Mouse (Mus musculus): Measurements from ENCODE around the gene Krtap22-2. TPM values are rescaled to one million over a fixed set of nuclear protein-coding genes. Genes with fewer than 3 reads are reported as not detected.

Gene Krtap22-2
- not detected for polyA plus RNA-seq (2014; fragmentation: Illumina TruSeq; extraction: RNeasy Lipid Tissue Mini Kit (QIAGEN cat#74804); ENCODE audit: insufficient read depth, low read depth, low replicate concordance)

DNA sequence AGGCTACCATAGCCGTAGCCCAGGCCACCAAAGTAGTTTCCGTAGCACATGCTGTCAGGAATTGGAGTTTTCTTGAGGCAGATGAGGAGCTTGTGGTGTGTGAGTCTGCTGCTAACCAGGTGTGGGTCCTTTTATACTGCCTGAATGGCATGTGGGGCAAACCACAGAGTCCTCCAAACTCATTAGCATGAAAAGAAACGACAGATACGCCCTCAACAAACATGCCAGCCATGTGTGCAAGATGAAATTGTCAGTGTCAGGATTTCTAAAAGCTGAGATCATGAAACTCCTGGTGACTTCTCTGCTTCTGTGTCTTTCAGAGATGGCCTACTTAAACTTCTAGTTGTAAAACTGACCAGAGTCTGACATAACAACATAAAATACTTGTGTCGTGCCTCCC, at the start of gene Krtap22-2:
Gene Krtap22-2, minus strand, starts transcription at position 101 of the 400 bp plus-strand sequence.

DNA sequence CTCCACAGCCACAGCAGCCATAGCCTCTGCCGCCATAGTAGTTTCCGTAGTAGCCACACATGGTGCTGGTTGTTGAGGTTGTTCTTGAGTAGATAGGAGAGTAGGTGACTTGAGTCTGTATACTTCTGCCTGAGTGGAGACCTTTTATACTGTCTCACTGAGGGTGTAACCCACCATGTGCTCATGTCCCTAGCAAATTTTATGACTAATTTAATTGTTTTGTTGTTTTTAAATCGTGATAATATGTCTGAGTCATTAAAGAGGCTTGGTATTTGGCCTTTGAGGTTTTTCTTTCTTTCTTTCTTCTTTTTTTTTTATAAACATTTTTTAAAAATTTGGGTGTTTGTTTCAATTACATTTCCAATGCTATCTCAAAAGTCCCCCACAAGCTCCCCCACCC, 37.2 kb upstream of the Krtap22-2 start, which contains the start of gene Krtap6-5:
Gene Krtap6-5, minus strand, starts transcription at position 101 of the 400 bp plus-strand sequence.

DNA sequence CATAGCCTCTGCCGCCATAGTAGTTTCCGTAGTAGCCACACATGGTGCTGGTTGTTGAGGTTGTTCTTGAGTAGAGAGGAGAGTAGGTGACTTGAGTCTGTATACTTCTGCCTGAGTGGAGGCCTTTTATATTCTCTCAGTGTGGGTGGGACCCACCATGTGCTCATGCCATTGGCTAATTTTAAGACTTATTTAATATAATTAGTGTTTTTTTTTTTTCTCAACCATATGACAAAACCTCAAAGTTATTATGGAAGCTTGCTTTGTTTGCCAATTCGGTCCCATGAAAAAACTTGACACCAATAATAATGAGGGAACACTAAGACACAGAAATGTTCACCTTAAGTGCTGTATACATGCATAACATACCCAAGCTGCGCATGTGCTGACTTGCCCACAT, 30.8 kb upstream of the Krtap22-2 start, which contains the start of gene Gm10228:
Gene Gm10228, minus strand, starts transcription at position 101 of the 400 bp plus-strand sequence.

DNA sequence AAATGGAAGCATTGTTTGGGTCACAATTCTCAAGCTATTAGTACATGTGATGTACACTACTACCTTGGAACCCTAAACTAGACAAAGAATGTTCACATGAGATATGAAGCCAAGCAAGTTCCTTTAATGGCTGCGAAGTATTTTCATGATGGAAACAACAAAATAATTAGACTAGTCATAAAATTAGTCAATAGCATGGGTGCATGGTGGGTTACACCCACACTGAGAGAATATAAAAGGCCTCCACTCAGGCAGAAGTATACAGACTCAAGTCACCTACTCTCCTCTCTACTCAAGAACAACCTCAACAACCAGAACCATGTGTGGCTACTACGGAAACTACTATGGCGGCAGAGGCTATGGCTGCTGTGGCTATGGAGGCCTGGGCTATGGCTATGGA, 20.8 kb upstream of the Krtap22-2 start, which contains the start of gene Krtap6-1:
Gene Krtap6-1, plus strand, starts transcription at position 301 of the 400 bp plus-strand sequence.

DNA sequence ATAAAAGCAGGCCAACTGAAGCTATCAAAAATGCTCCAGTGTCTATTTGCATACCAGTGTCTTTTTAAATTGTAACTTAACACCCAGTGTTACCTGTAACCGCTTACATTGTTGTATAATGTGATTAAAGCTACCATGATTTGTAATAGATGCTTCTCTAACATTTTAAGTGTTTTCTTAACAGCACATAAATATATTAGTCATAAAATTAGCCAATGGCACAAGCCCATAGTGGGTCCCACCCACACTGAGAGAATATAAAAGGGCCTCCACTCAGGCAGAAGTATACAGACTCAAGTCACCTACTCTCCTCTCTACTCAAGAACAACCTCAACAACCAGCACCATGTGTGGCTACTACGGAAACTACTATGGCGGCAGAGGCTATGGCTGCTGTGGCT, 4.4 kb upstream of the Krtap22-2 start, which contains the start of gene Gm10229:
Gene Gm10229, plus strand, starts transcription at position 301 of the 400 bp plus-strand sequence.

DNA sequence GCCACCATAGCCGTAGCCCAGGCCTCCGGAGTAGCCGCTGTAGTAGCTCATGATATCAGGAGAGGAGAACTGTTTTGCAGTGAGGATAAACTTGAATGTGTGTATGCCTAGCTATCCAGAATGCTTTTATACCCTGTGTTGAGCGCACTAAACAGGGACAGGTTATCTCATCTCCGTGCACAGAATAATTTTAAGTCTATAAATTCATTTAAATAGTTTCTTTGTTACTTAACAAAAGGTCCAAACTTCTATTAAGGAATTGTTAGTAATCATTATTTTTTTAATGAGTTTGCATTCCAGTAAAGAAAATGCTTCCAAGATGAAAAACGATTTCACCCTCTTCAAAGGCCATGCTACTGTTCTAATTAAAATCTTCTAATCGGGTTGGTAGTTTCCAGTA, 47.8 kb downstream of the Krtap22-2 start, which contains the start of gene Krtap16-3:
Gene Krtap16-3, minus strand, starts transcription at position 101 of the 400 bp plus-strand sequence.

Other genes starting within 250 kb of the Krtap22-2 start
- gene 2310057N15Rik, start 236.6 kb downstream of the Krtap22-2 start, polyA plus RNA-seq (2014; fragmentation: Illumina TruSeq; extraction: RNeasy Lipid Tissue Mini Kit (QIAGEN cat#74804); ENCODE audit: insufficient read depth, low read depth, low replicate concordance) = not detected
- gene Gm5965, start 232.9 kb downstream of the Krtap22-2 start, polyA plus RNA-seq (2014; fragmentation: Illumina TruSeq; extraction: RNeasy Lipid Tissue Mini Kit (QIAGEN cat#74804); ENCODE audit: insufficient read depth, low read depth, low replicate concordance) = not detected
- not detected for gene Gm20741, start 198.5 kb downstream of the Krtap22-2 start, polyA plus RNA-seq (2014; fragmentation: Illumina TruSeq; extraction: RNeasy Lipid Tissue Mini Kit (QIAGEN cat#74804); ENCODE audit: insufficient read depth, low read depth, low replicate concordance)
- not detected for gene Krtap15, start 190.5 kb downstream of the Krtap22-2 start, polyA plus RNA-seq (2014; fragmentation: Illumina TruSeq; extraction: RNeasy Lipid Tissue Mini Kit (QIAGEN cat#74804); ENCODE audit: insufficient read depth, low read depth, low replicate concordance)
- not detected for gene Krtap14, start 184.6 kb downstream of the Krtap22-2 start, polyA plus RNA-seq (2014; fragmentation: Illumina TruSeq; extraction: RNeasy Lipid Tissue Mini Kit (QIAGEN cat#74804); ENCODE audit: insufficient read depth, low read depth, low replicate concordance)
- gene Krtap19-1, start 141.3 kb downstream of the Krtap22-2 start, polyA plus RNA-seq (2014; fragmentation: Illumina TruSeq; extraction: RNeasy Lipid Tissue Mini Kit (QIAGEN cat#74804); ENCODE audit: insufficient read depth, low read depth, low replicate concordance) = not detected
- gene Krtap19-2, start 136.5 kb downstream of the Krtap22-2 start, polyA plus RNA-seq (2014; fragmentation: Illumina TruSeq; extraction: RNeasy Lipid Tissue Mini Kit (QIAGEN cat#74804); ENCODE audit: insufficient read depth, low read depth, low replicate concordance) = not detected
- gene Krtap19-3, start 132.7 kb downstream of the Krtap22-2 start, polyA plus RNA-seq (2014; fragmentation: Illumina TruSeq; extraction: RNeasy Lipid Tissue Mini Kit (QIAGEN cat#74804); ENCODE audit: insufficient read depth, low read depth, low replicate concordance) = not detected
- gene Krtap19-4, start 125.7 kb downstream of the Krtap22-2 start, polyA plus RNA-seq (2014; fragmentation: Illumina TruSeq; extraction: RNeasy Lipid Tissue Mini Kit (QIAGEN cat#74804); ENCODE audit: insufficient read depth, low read depth, low replicate concordance) = not detected
- not detected for gene Krtap19-5, start 114.3 kb downstream of the Krtap22-2 start, polyA plus RNA-seq (2014; fragmentation: Illumina TruSeq; extraction: RNeasy Lipid Tissue Mini Kit (QIAGEN cat#74804); ENCODE audit: insufficient read depth, low read depth, low replicate concordance)
- gene Krtap19-9b, start 78.5 kb downstream of the Krtap22-2 start, polyA plus RNA-seq (2014; fragmentation: Illumina TruSeq; extraction: RNeasy Lipid Tissue Mini Kit (QIAGEN cat#74804); ENCODE audit: insufficient read depth, low read depth, low replicate concordance) = not detected
- not detected for gene Krtap16-3, start 47.9 kb downstream of the Krtap22-2 start, polyA plus RNA-seq (2014; fragmentation: Illumina TruSeq; extraction: RNeasy Lipid Tissue Mini Kit (QIAGEN cat#74804); ENCODE audit: insufficient read depth, low read depth, low replicate concordance)
- not detected for gene Gm10229, start 4.5 kb upstream of the Krtap22-2 start, polyA plus RNA-seq (2014; fragmentation: Illumina TruSeq; extraction: RNeasy Lipid Tissue Mini Kit (QIAGEN cat#74804); ENCODE audit: insufficient read depth, low read depth, low replicate concordance)
- not detected for gene Krtap6-1, start 20.9 kb upstream of the Krtap22-2 start, polyA plus RNA-seq (2014; fragmentation: Illumina TruSeq; extraction: RNeasy Lipid Tissue Mini Kit (QIAGEN cat#74804); ENCODE audit: insufficient read depth, low read depth, low replicate concordance)
- gene Gm10228, start 30.7 kb upstream of the Krtap22-2 start, polyA plus RNA-seq (2014; fragmentation: Illumina TruSeq; extraction: RNeasy Lipid Tissue Mini Kit (QIAGEN cat#74804); ENCODE audit: insufficient read depth, low read depth, low replicate concordance) = not detected
- gene Krtap6-5, start 37.1 kb upstream of the Krtap22-2 start, polyA plus RNA-seq (2014; fragmentation: Illumina TruSeq; extraction: RNeasy Lipid Tissue Mini Kit (QIAGEN cat#74804); ENCODE audit: insufficient read depth, low read depth, low replicate concordance) = not detected
- not detected for gene 1110025L11Rik, start 53.2 kb upstream of the Krtap22-2 start, polyA plus RNA-seq (2014; fragmentation: Illumina TruSeq; extraction: RNeasy Lipid Tissue Mini Kit (QIAGEN cat#74804); ENCODE audit: insufficient read depth, low read depth, low replicate concordance)
- not detected for gene Krtap6-3, start 73.3 kb upstream of the Krtap22-2 start, polyA plus RNA-seq (2014; fragmentation: Illumina TruSeq; extraction: RNeasy Lipid Tissue Mini Kit (QIAGEN cat#74804); ENCODE audit: insufficient read depth, low read depth, low replicate concordance)
- not detected for gene Gm6358, start 130.1 kb upstream of the Krtap22-2 start, polyA plus RNA-seq (2014; fragmentation: Illumina TruSeq; extraction: RNeasy Lipid Tissue Mini Kit (QIAGEN cat#74804); ENCODE audit: insufficient read depth, low read depth, low replicate concordance)
- gene Gm10061, start 140.3 kb upstream of the Krtap22-2 start, polyA plus RNA-seq (2014; fragmentation: Illumina TruSeq; extraction: RNeasy Lipid Tissue Mini Kit (QIAGEN cat#74804); ENCODE audit: insufficient read depth, low read depth, low replicate concordance) = not detected
- not detected for gene Gm9789, start 147.2 kb upstream of the Krtap22-2 start, polyA plus RNA-seq (2014; fragmentation: Illumina TruSeq; extraction: RNeasy Lipid Tissue Mini Kit (QIAGEN cat#74804); ENCODE audit: insufficient read depth, low read depth, low replicate concordance)
- gene Gm7735, start 158.7 kb upstream of the Krtap22-2 start, polyA plus RNA-seq (2014; fragmentation: Illumina TruSeq; extraction: RNeasy Lipid Tissue Mini Kit (QIAGEN cat#74804); ENCODE audit: insufficient read depth, low read depth, low replicate concordance) = not detected
- not detected for gene 1110057P08Rik, start 164.0 kb upstream of the Krtap22-2 start, polyA plus RNA-seq (2014; fragmentation: Illumina TruSeq; extraction: RNeasy Lipid Tissue Mini Kit (QIAGEN cat#74804); ENCODE audit: insufficient read depth, low read depth, low replicate concordance)
- not detected for gene Krtap20-2, start 195.1 kb upstream of the Krtap22-2 start, polyA plus RNA-seq (2014; fragmentation: Illumina TruSeq; extraction: RNeasy Lipid Tissue Mini Kit (QIAGEN cat#74804); ENCODE audit: insufficient read depth, low read depth, low replicate concordance)